Mouse (Mus musculus) intestine, postnatal 0 days (tissue): ENCODE data around the gene Gm13278. TPM values are rescaled to one million over a fixed set of nuclear protein-coding genes. Genes with fewer than 3 reads are reported as not detected.
"Not testable (repeated sequence)": the region's sequence is repeated elsewhere in the genome, so short reads cannot be mapped to it uniquely, and the experiment has no call there.

Experiments used
- ATAC-seq: fragments of 200-750 bp; cut with Nextera tagmentation; 2 replicates; pipeline ENCODE4 v1.8.0; 2017; ENCODE audit warnings: mild to moderate bottlenecking, moderate TSS enrichment, moderate library complexity
- H3K27ac ChIP-seq: fragments of 300-500 bp; sonication (generic); 2 replicates; pipeline ENCODE4 v1.5.1; 2014; ENCODE audit warnings: mild to moderate bottlenecking, low read depth, low read length, moderate library complexity
- H3K27me3 ChIP-seq: fragments of 300-500 bp; sonication (generic); replicated peaks from 2 replicates; pipeline ENCODE4 v1.6.1; 2014; ENCODE audit warnings: low read length, mixed read lengths; ENCODE audit not compliant: control insufficient read depth, insufficient read depth
- H3K36me3 ChIP-seq: fragments of 300-500 bp; sonication (generic); 2 replicates; pipeline ENCODE4 v1.6.1; 2014; ENCODE audit warnings: mild to moderate bottlenecking, moderate library complexity; ENCODE audit not compliant: control insufficient read depth, insufficient read depth
- H3K4me1 ChIP-seq: fragments of 300-500 bp; sonication (generic); replicated peaks from 2 replicates; pipeline ENCODE4 v1.6.1; 2014; ENCODE audit warnings: antibody characterized with exemption, low read length, mixed read lengths; ENCODE audit not compliant: control insufficient read depth, insufficient read depth
- H3K4me2 ChIP-seq: fragments of 300-500 bp; sonication (generic); replicated peaks from 2 replicates; pipeline ENCODE4 v1.6.1; 2014; ENCODE audit warnings: low read depth, mild to moderate bottlenecking, moderate library complexity
- H3K4me3 ChIP-seq: fragments of 300-500 bp; sonication (generic); 2 replicates; pipeline ENCODE4 v1.5.1; 2014; ENCODE audit warnings: low read depth, low read length
- H3K9ac ChIP-seq: fragments of 300-500 bp; sonication (generic); 2 replicates; pipeline ENCODE4 v1.6.1; 2014; ENCODE audit warnings: mild to moderate bottlenecking, low read depth, low read length
- H3K9me3 ChIP-seq: fragments of 300-500 bp; sonication (generic); 2 replicates; pipeline ENCODE4 v1.6.1; 2016; ENCODE audit warnings: mixed run types; ENCODE audit not compliant: control insufficient read depth
- CTCF ChIP-seq: sonication (generic); IDR thresholded peaks from 2 replicates; pipeline ENCODE4 v1.5.1; 2016; ENCODE audit warnings: low read depth, mild to moderate bottlenecking, control low read depth, antibody characterized with exemption, moderate library complexity
- WGBS: fragments of 180-500 bp; shearing (Covaris S2); extraction: QIAGEN DNeasy Blood & Tissue Kit; methylation state at CpG from one replicate; pipeline ENCODE4 v1.1.7; 2014; 5-methylcytosine and 5-hydroxymethylcytosine counted together
- polyA plus RNA-seq: library from polyadenylated mRNA; unstranded; fragments of >200 nt; fragmentation: Nextera tagmentation; extraction: Ambion mirVana; gene quantifications from 2 replicates; pipeline ENCODE4 v1.2.1, GENCODE M21; 2015

Gm13278 gene
- polyA plus RNA-seq, 1 experiment from 2014 or later: not detected

DNA sequence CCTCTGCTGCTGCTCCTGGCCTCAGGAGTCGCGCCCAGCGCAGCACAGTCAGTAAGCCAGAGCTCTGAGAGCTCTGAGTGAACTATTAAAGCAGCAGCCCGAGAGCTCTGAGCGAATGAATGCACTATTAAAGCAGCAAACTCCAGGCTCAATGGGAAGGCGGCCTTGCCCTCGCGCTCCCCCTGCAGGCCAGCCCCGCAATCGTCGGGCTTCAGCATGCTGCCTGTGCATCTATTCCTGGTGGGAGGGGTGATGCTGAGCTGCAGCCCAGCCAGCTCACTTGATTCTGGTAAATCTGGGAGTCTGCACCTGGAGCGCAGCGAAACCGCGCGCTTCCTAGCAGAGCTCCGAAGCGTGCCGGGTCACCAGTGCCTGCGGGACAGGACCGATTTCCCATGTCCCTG is 33.7 kb upstream of the Gm13278 start:
- H3K4me3 ChIP-seq: peak overlapping the region; percentile 48
- peak; percentile 100 for ATAC-seq
- not testable (repeated sequence) for H3K27me3 ChIP-seq, H3K36me3 ChIP-seq, H3K4me1 ChIP-seq, H3K9me3 ChIP-seq
- peak overlapping the region; percentile 91; the same call in 1 of the 2 replicates for H3K27ac ChIP-seq
- 0% methylated on average over 18 of the region's 21 CpGs for WGBS
- peak overlapping the region; percentile 85 for H3K4me2 ChIP-seq
- TF ChIP-seq CTCF: peak; percentile 77
- H3K9ac ChIP-seq: peak overlapping the region; percentile 68; the same call in 1 of the 2 replicates

DNA sequence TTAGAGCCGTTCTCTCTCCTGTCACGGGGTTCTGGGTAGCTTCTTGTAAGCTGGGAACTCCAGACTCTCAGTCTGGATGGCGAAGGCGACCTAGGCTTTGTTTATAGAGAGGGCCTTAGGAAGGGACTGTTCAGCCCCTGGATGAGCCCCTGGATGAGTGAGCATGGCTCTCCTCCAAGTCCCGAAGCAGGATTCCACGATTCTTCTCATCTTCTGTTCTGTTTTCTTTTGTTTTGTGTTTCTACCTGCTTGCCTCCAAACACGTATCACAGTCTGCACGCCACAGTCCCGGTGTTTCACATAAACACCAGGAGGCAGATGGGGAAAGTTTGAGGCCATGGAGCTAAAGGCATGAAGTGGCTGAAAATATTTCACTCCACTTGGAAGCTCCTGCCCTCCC is 32.6 kb upstream of the Gm13278 start:
- not testable (repeated sequence) for H3K4me2 ChIP-seq, H3K4me1 ChIP-seq, H3K36me3 ChIP-seq, H3K27ac ChIP-seq, H3K9ac ChIP-seq, H3K4me3 ChIP-seq, H3K27me3 ChIP-seq, ATAC-seq, H3K9me3 ChIP-seq
- WGBS: 85% methylated on average over 7 of the region's 9 CpGs

DNA sequence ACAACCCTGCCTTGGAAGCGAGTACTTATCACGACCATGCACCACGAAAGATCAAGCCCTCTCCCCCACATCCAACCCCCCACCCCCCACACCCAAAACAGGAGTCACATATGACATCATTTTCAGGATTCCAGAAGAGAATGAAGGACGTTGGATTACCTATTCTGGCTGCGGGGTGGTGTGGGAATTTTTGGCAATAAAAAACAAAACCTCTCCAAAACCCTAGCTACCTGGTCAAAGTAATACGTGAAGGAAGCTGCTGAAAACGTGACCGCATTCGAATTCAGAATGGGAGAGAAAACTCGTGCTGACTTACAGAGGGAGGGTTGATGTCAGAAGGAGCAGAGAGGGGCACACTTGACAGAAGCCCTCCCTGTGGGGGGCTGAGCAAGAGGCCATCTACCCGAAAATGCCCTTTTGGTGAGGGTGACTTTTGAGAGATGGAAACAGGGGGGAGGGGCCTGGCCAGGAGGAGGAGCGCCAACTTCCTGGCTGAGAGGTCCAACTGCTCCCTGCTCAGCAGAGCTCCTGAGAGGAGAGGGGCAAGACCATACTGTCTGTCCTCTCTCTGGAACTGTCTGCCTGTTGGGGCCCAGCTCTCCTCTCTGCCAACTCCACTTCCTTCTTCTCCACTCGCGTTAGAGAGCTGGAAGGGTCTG is 31.6 kb upstream of the Gm13278 start, which contains the start of gene Gm13283:
Gm13283 (plus strand) TSS at position 510 of the 659 bp plus-strand sequence.
- Histone ChIP-seq H3K27ac (peak within 1 kb of the TSS; percentile 54; the same call in 1 of the 2 replicates), H3K4me3 (peak within 1 kb of the TSS; percentile 24), H3K4me2 (peak within 1 kb of the TSS; percentile 52)
- H3K9me3 ChIP-seq, H3K4me1 ChIP-seq, H3K36me3 ChIP-seq, ATAC-seq, H3K27me3 ChIP-seq, H3K9ac ChIP-seq: not testable (repeated sequence)
- 36% methylated on average over 6 of the region's 14 CpGs for WGBS

DNA sequence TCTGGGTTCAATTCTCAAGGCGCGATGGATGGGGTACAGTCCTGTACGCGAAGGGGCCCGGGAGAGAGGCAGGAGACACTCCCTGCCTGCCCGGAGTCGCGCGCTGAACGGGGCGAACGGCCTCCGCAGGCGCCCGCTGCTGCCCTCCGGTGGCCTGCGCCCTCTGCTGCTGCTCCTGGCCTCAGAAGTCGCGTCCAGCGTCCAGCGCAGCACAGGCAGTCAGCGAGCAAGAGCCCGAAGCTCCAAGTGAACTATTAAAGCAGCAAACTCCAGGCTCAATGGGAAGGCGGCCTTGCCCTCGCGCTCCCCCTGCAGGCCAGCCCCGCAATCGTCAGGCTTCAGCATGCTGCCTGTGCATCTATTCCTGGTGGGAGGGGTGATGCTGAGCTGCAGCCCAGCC is 30.9 kb upstream of the Gm13278 start:
- H3K36me3 ChIP-seq, H3K9me3 ChIP-seq, H3K4me1 ChIP-seq, H3K27me3 ChIP-seq, ATAC-seq, H3K9ac ChIP-seq: not testable (repeated sequence)
- peak overlapping the region; percentile 52 for H3K4me2 ChIP-seq
- 2% methylated on average over 19 of the region's 28 CpGs for WGBS
- peak overlapping the region; percentile 24 for H3K4me3 ChIP-seq
- H3K27ac ChIP-seq: peak overlapping the region; percentile 54; the same call in 1 of the 2 replicates
- peak; percentile 76 for TF ChIP-seq CTCF

DNA sequence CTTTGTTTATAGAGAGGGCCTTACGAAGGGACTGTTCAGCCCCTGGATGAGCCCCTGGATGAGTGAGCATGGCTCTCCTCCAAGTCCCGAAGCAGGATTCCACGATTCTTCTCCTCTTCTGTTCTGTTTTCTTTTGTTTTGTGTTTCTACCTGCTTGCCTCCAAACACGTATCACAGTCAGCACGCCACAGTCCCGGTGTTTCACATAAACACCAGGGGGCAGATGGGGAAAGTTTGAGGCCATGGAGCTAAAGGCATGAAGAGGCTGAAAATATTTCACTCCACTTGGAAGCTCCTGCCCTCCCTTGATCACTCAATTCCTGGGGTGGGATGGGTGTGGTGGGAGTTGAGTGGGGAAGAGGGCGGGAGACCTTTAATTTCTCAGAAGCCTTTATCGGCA is 29.6 kb upstream of the Gm13278 start:
- TF ChIP-seq CTCF: 0 out of 2 replicates have a peak, but pooled peaks have one; percentile 3
- not testable (repeated sequence) for H3K9me3 ChIP-seq, H3K27me3 ChIP-seq, H3K9ac ChIP-seq, H3K4me3 ChIP-seq, H3K4me1 ChIP-seq, ATAC-seq, H3K27ac ChIP-seq, H3K4me2 ChIP-seq, H3K36me3 ChIP-seq
- WGBS: 68% methylated on average over 6 of the region's 8 CpGs

DNA sequence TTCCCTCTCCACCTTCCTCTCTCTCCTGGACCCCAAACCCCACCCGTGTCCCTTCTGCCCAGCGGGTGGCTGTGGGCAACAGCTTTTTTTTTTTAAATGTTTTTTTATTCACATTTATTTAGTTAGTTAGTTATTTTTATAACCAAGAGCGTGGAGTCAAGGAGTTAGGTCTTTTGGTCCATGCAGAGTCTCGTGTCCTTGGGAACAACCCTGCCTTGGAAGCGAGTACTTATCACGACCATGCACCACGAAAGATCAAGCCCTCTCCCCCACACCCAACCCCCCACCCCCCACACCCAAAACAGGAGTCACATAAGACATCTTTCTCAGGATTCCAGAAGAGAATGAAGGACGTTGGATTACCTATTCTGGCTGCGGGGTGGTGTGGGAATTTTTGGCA is 29.0 kb upstream of the Gm13278 start:
- 63% methylated on average over 8 of the region's 9 CpGs for WGBS
- H3K9ac ChIP-seq, H3K36me3 ChIP-seq, H3K4me1 ChIP-seq, H3K4me2 ChIP-seq, H3K4me3 ChIP-seq, H3K27me3 ChIP-seq, H3K9me3 ChIP-seq, H3K27ac ChIP-seq, ATAC-seq: not testable (repeated sequence)
